Mouse (Mus musculus): Measurements from ENCODE around the gene Arfgap3.
"Not testable (repeated sequence)": the region's sequence is repeated elsewhere in the genome, so short reads cannot be mapped to it uniquely, and the experiment has no call there.

Gene Arfgap3

GRCm38 (mm10) chr15:83294954-83295353 lies 55.1 kb downstream of the Arfgap3 start:
- DNase-seq (ENCODE audit: low read depth, low spot score): no peak

- DNase-seq (ENCODE audit: low read depth, low spot score): no peak
These were observed 56.1 kb downstream of the Arfgap3 start for GRCm38 (mm10) chr15:83293706-83294645.

- DNase-seq (ENCODE audit: low read depth, low spot score): no peak
These were observed 56.9 kb downstream of the Arfgap3 start for GRCm38 (mm10) chr15:83293144-83293543.

- DNase-seq (ENCODE audit: low read depth, low spot score): no peak
These were observed 57.6 kb downstream of the Arfgap3 start for GRCm38 (mm10) chr15:83292261-83293056.

- DNase-seq (ENCODE audit: low read depth, low spot score): no peak
These were observed 59.1 kb downstream of the Arfgap3 start for GRCm38 (mm10) chr15:83290899-83291298.

- no peak for DNase-seq (ENCODE audit: low read depth, low spot score)
These were observed 65.2 kb downstream of the Arfgap3 start for GRCm38 (mm10) chr15:83284828-83285227.

- no peak for DNase-seq (ENCODE audit: low read depth, low spot score)
These were observed 67.7 kb downstream of the Arfgap3 start for GRCm38 (mm10) chr15:83282397-83282796.

- no peak for DNase-seq (ENCODE audit: low read depth, low spot score)
These were observed 68.7 kb downstream of the Arfgap3 start for GRCm38 (mm10) chr15:83281303-83281702.

GRCm38 (mm10) chr15:83278579-83278978 lies 71.5 kb downstream of the Arfgap3 start:
- DNase-seq (ENCODE audit: low read depth, low spot score): no peak

- DNase-seq (ENCODE audit: low read depth, low spot score): no peak
These were observed 72.6 kb downstream of the Arfgap3 start for GRCm38 (mm10) chr15:83277451-83277850.

GRCm38 (mm10) chr15:83274237-83274636 lies 75.8 kb downstream of the Arfgap3 start:
- not testable (repeated sequence) for DNase-seq (ENCODE audit: low read depth, low spot score)

GRCm38 (mm10) chr15:83273017-83273416 lies 77.0 kb downstream of the Arfgap3 start:
- DNase-seq (ENCODE audit: low read depth, low spot score): no peak

- not testable (repeated sequence) for DNase-seq (ENCODE audit: low read depth, low spot score)
These were observed 78.8 kb downstream of the Arfgap3 start for GRCm38 (mm10) chr15:83271221-83271620.

GRCm38 (mm10) chr15:83269985-83270384 lies 80.1 kb downstream of the Arfgap3 start:
- not testable (repeated sequence) for DNase-seq (ENCODE audit: low read depth, low spot score)

GRCm38 (mm10) chr15:83268428-83268827 lies 81.6 kb downstream of the Arfgap3 start:
- DNase-seq (ENCODE audit: low read depth, low spot score): not testable (repeated sequence)

GRCm38 (mm10) chr15:83265269-83265668 lies 84.8 kb downstream of the Arfgap3 start:
- DNase-seq (ENCODE audit: low read depth, low spot score): no peak

GRCm38 (mm10) chr15:83263405-83263804 lies 86.6 kb downstream of the Arfgap3 start:
- DNase-seq (ENCODE audit: low read depth, low spot score): no peak

GRCm38 (mm10) chr15:83257906-83258305 lies 92.1 kb downstream of the Arfgap3 start:
- DNase-seq (ENCODE audit: low read depth, low spot score): no peak

GRCm38 (mm10) chr15:83256491-83256890 lies 93.6 kb downstream of the Arfgap3 start:
- DNase-seq (ENCODE audit: low read depth, low spot score): no peak

GRCm38 (mm10) chr15:83255944-83256343 lies 94.1 kb downstream of the Arfgap3 start:
- DNase-seq (ENCODE audit: low read depth, low spot score): no peak

GRCm38 (mm10) chr15:83255191-83255782 lies 94.8 kb downstream of the Arfgap3 start:
- DNase-seq (ENCODE audit: low read depth, low spot score): no peak
